Mouse (Mus musculus) MEL (cell line): ENCODE measurements around the gene Elmsan1. TPM values are rescaled to one million over a fixed set of nuclear protein-coding genes. Genes with fewer than 3 reads are reported as not detected.

Experiments
- DNase-seq: peaks from one replicate; pipeline ENCODE4 v3.0.0; 2011; ENCODE audit warnings: low read depth, low spot score
- H3K27ac ChIP-seq: 2 replicates; pipeline ENCODE4 v1.5.1; 2012; ENCODE audit warnings: low read depth, mild to moderate bottlenecking, control low read depth, low read length, moderate library complexity; ENCODE audit not compliant: control insufficient read depth
- H3K27me3 ChIP-seq, 2 experiments: fragments of 150-350 bp in 1 of 2; sonication (generic) in 1 of 2; 2 replicates each; pipeline ENCODE4 v1.6.1; 2012; ENCODE audit warnings: low read length in 2 of 2, mild to moderate bottlenecking in 2 of 2, improper control_type of control experiment in 1 of 2, moderate library complexity in 1 of 2; ENCODE audit not compliant: insufficient read depth in 2 of 2, control insufficient read depth in 1 of 2
- H3K36me3 ChIP-seq, 2 experiments: 2 replicates each; pipeline ENCODE4 v1.6.1; 2012 to 2014; ENCODE audit warnings: low read length in 2 of 2, improper control_type of control experiment in 1 of 2, inconsistent platforms in 1 of 2, mild to moderate bottlenecking in 1 of 2; ENCODE audit not compliant: insufficient read depth in 2 of 2, control insufficient read depth in 1 of 2
- H3K4me1 ChIP-seq, 2 experiments: fragments of 150-350 bp in 1 of 2; sonication (generic) in 1 of 2; 2 replicates each; pipeline ENCODE4 v1.6.1; 2012; ENCODE audit warnings: low read length in 2 of 2, improper control_type of control experiment in 1 of 2, mild to moderate bottlenecking in 1 of 2; ENCODE audit not compliant: insufficient read depth in 2 of 2, control insufficient read depth in 1 of 2
- H3K4me3 ChIP-seq, 2 experiments: fragments of 150-350 bp in 1 of 2; sonication (generic) in 1 of 2; 2 replicates each; pipeline ENCODE4 v1.5.1; 2012; ENCODE audit warnings: low read depth in 2 of 2, low read length in 2 of 2, mild to moderate bottlenecking in 2 of 2, moderate library complexity in 2 of 2, control low read depth in 1 of 2, improper control_type of control experiment in 1 of 2; ENCODE audit not compliant: control insufficient read depth in 1 of 2, insufficient read depth in 1 of 2
- H3K79me2 ChIP-seq: 2 replicates; pipeline ENCODE4 v1.6.1; 2012; ENCODE audit warnings: mild to moderate bottlenecking, low read length, moderate library complexity; ENCODE audit not compliant: control insufficient read depth, poor library complexity, insufficient read depth
- H3K9ac ChIP-seq: 2 replicates; pipeline ENCODE4 v1.6.1; 2012; ENCODE audit warnings: low read depth, mild to moderate bottlenecking, control low read depth, low read length, moderate library complexity; ENCODE audit not compliant: control insufficient read depth, poor library complexity, severe bottlenecking
- H3K9me3 ChIP-seq: fragments of 150-350 bp; sonication (generic); replicated peaks from 2 replicates; pipeline ENCODE4 v1.6.1; 2012; ENCODE audit warnings: mild to moderate bottlenecking, low read length, improper control_type of control experiment, moderate library complexity; ENCODE audit not compliant: insufficient read depth
- BHLHE40 ChIP-seq: IDR thresholded peaks from 2 replicates; pipeline ENCODE4 v1.6.1; 2012; ENCODE audit warnings: low read depth, mild to moderate bottlenecking, inconsistent platforms, low read length, improper control_type of control experiment, borderline replicate concordance
- CHD2 ChIP-seq: IDR thresholded peaks from 2 replicates; pipeline ENCODE4 v1.6.1; 2011; ENCODE audit warnings: low read length, improper control_type of control experiment
- ELF1 ChIP-seq: IDR thresholded peaks from 2 replicates; pipeline ENCODE4 v1.6.1; 2014; ENCODE audit warnings: low read depth, mild to moderate bottlenecking, inconsistent platforms, low read length, improper control_type of control experiment, moderate library complexity
- EP300 ChIP-seq, 2 experiments: IDR thresholded peaks; 2 replicates each; pipeline ENCODE4 v1.6.1; 2011; ENCODE audit warnings: improper control_type of control experiment in 2 of 2, low read length in 2 of 2, low read depth in 1 of 2, mild to moderate bottlenecking in 1 of 2
- ETS1 ChIP-seq: IDR thresholded peaks from 2 replicates; pipeline ENCODE4 v1.6.1; 2012; ENCODE audit warnings: low read depth, mild to moderate bottlenecking, inconsistent platforms, low read length, improper control_type of control experiment, moderate library complexity
- GATA1 ChIP-seq: IDR thresholded peaks from 2 replicates; pipeline ENCODE4 v1.6.1; 2011; ENCODE audit warnings: low read depth, low read length, improper control_type of control experiment
- JUND ChIP-seq: IDR thresholded peaks from 2 replicates; pipeline ENCODE4 v1.6.1; 2011; ENCODE audit warnings: low read depth, mild to moderate bottlenecking, improper control_type of control experiment, low read length
- KAT2A ChIP-seq: conservative IDR thresholded peaks from 2 replicates; pipeline ENCODE4 v1.6.1; 2012; ENCODE audit warnings: low read depth, low read length, improper control_type of control experiment, inconsistent platforms
- MAFK ChIP-seq: IDR thresholded peaks from 2 replicates; pipeline ENCODE4 v1.6.1; 2011; ENCODE audit warnings: low read depth, mild to moderate bottlenecking, low read length, improper control_type of control experiment, borderline replicate concordance
- MEF2A ChIP-seq: IDR thresholded peaks from 2 replicates; pipeline ENCODE4 v1.6.1; 2014; ENCODE audit warnings: low read depth, mild to moderate bottlenecking, inconsistent platforms, low read length, improper control_type of control experiment; ENCODE audit not compliant: poor library complexity, insufficient replicate concordance, severe bottlenecking; ENCODE audit errors: extremely low read depth
- MXI1 ChIP-seq: IDR thresholded peaks from 2 replicates; pipeline ENCODE4 v1.6.1; 2011; ENCODE audit warnings: mild to moderate bottlenecking, low read depth, low read length, improper control_type of control experiment
- MYB ChIP-seq: IDR thresholded peaks from 2 replicates; pipeline ENCODE4 v1.6.1; 2011; ENCODE audit warnings: mild to moderate bottlenecking, low read depth, low read length, improper control_type of control experiment
- MYC ChIP-seq: IDR thresholded peaks from 2 replicates; pipeline ENCODE4 v1.6.1; 2011; ENCODE audit warnings: low read depth, mild to moderate bottlenecking, low read length, improper control_type of control experiment, moderate library complexity
- NELFE ChIP-seq: IDR thresholded peaks from 2 replicates; pipeline ENCODE4 v1.6.1; 2011; ENCODE audit warnings: low read depth, low read length, improper control_type of control experiment
- NRF1 ChIP-seq: IDR thresholded peaks from 2 replicates; pipeline ENCODE4 v1.6.1; 2014; ENCODE audit warnings: low read depth, mild to moderate bottlenecking, inconsistent platforms, low read length, improper control_type of control experiment, moderate library complexity; ENCODE audit not compliant: poor library complexity, insufficient read depth, severe bottlenecking
- POLR2AphosphoS2 ChIP-seq: IDR thresholded peaks from 2 replicates; pipeline ENCODE4 v1.6.1; 2011; ENCODE audit warnings: low read length, improper control_type of control experiment
- RCOR1 ChIP-seq: IDR thresholded peaks from 2 replicates; pipeline ENCODE4 v1.6.1; 2012; ENCODE audit warnings: low read depth, mild to moderate bottlenecking, inconsistent platforms, low read length, improper control_type of control experiment
- SIN3A ChIP-seq: IDR thresholded peaks from 2 replicates; pipeline ENCODE4 v1.6.1; 2012; ENCODE audit warnings: low read length, improper control_type of control experiment, inconsistent platforms
- UBTF ChIP-seq: IDR thresholded peaks from 2 replicates; pipeline ENCODE4 v1.6.1; 2012; ENCODE audit warnings: low read depth, mild to moderate bottlenecking, inconsistent platforms, low read length, improper control_type of control experiment, moderate library complexity, borderline replicate concordance; ENCODE audit not compliant: insufficient read depth
- USF1 ChIP-seq: IDR thresholded peaks from 2 replicates; pipeline ENCODE4 v1.6.1; 2014; ENCODE audit warnings: low read depth, mild to moderate bottlenecking, inconsistent platforms, low read length, improper control_type of control experiment, moderate library complexity
- USF2 ChIP-seq, 2 experiments: IDR thresholded peaks; 2 replicates each; pipeline ENCODE4 v1.6.1; 2011 to 2012; ENCODE audit warnings: improper control_type of control experiment in 2 of 2, low read length in 2 of 2, borderline replicate concordance in 1 of 2, inconsistent platforms in 1 of 2, low read depth in 1 of 2, mild to moderate bottlenecking in 1 of 2; ENCODE audit not compliant: insufficient read depth in 1 of 2
- ZC3H11A ChIP-seq: IDR thresholded peaks from 2 replicates; pipeline ENCODE4 v1.6.1; 2012; ENCODE audit warnings: low read depth, mild to moderate bottlenecking, inconsistent platforms, low read length, improper control_type of control experiment
- ZKSCAN1 ChIP-seq: IDR thresholded peaks from 2 replicates; pipeline ENCODE4 v1.6.1; 2012; ENCODE audit warnings: low read depth, mild to moderate bottlenecking, inconsistent platforms, low read length, improper control_type of control experiment, moderate library complexity
- polyA plus RNA-seq, 2 experiments: library from polyadenylated mRNA; stranded (reverse) in 1 of 2; unstranded in 1 of 2; fragments of >175 nt in 1 of 2; fragments of >200 nt in 1 of 2; gene quantifications; 2 replicates each; pipeline versions ENCODE4 v1.2.1 to v1.2.4; 2012; ENCODE audit warnings: low replicate concordance in 2 of 2, low read depth in 1 of 2; ENCODE audit not compliant: insufficient read length in 2 of 2, insufficient read depth in 1 of 2, missing spikeins in 1 of 2
- total RNA-seq: library from RNA; depleted of rRNA; stranded (reverse); fragments of 300-350 nt; gene quantifications from 2 replicates; pipeline ENCODE4 v1.2.3, GENCODE M21; 2012

Elmsan1 gene
- total and polyA plus RNA-seq, 3 experiments, result 7.7 to 25.3 TPM; not detected in 1

- H3K27ac ChIP-seq, result peak overlapping the region; percentile 19; the same call in 1 of the 2 replicates
- DNase-seq, result no peak
- peaks cover 76% of the 10 kb centered on the region for H3K79me2 ChIP-seq
- H3K9ac ChIP-seq, result no peak overlapping the region
- peaks cover 46 to 62% of the 10 kb centered on the region in 2 experiments for H3K4me1 ChIP-seq
- H3K4me3 ChIP-seq, result no peak overlapping the region
- peaks cover 5 to 64% of the 10 kb centered on the region in 2 experiments; a peak in 3 of 4 replicates for H3K36me3 ChIP-seq
- TF ChIP-seq RCOR1 (no peak), KAT2A (no peak), MEF2A (no peak), NELFE (no peak), ELF1 (no peak), NRF1 (no peak), ZKSCAN1 (no peak), MYC (no peak), BHLHE40 (no peak), MXI1 (no peak), ZC3H11A (no peak), CHD2 (no peak), MYB (no peak), POLR2AphosphoS2 (no peak), SIN3A (no peak), USF2 (IDR thresholded peaks at IDR 0.05; ENCODE audit: borderline replicate concordance in 1 of 2, insufficient read depth in 1 of 2, low read depth in 1 of 2, low read length in 2 of 2) (no peak), USF1 (no peak), EP300 (IDR thresholded peaks at IDR 0.05; ENCODE audit: low read depth in 1 of 2, low read length in 2 of 2) (no peak), GATA1 (no peak)
- H3K9me3 ChIP-seq, result no peaks in the 10 kb centered on the region
- H3K27me3 ChIP-seq, result no peaks in the 10 kb centered on the region
These were observed 38.6 kb downstream of the Elmsan1 start for GRCm38 (mm10) chr12:84180090-84180489.

GRCm38 (mm10) chr12:84178652-84179445 lies 39.8 kb downstream of the Elmsan1 start:
- DNase-seq, result peak; percentile 37
- Histone ChIP-seq H3K9me3 (no peaks in the 10 kb centered on the region), H3K79me2 (peaks cover 77% of the 10 kb centered on the region), H3K9ac (peak overlapping the region; percentile 5), H3K27me3 (no peaks in the 10 kb centered on the region), H3K36me3 (peaks cover 5 to 71% of the 10 kb centered on the region in 2 experiments; a peak in 3 of 4 replicates), H3K27ac (peak overlapping the region; percentile 96), H3K4me3 (no peak overlapping the region), H3K4me1 (peaks cover 49 to 70% of the 10 kb centered on the region in 2 experiments)
- no peak for TF ChIP-seq UBTF
- no peak for TF ChIP-seq ZC3H11A
- peak; percentile 42 to 55; a peak in 2 of 4 replicates for TF ChIP-seq EP300 (IDR thresholded peaks at IDR 0.05; ENCODE audit: low read depth in 1 of 2, low read length in 2 of 2)
- no peak for TF ChIP-seq KAT2A
- no peak for TF ChIP-seq MXI1
- 0 out of 2 replicates have a peak, but pooled peaks have one; percentile 21 for TF ChIP-seq ETS1
- TF ChIP-seq JUND, result no peak
- TF ChIP-seq MAFK, result no peak
